ENCODE assay signal across 12 mouse cellular contexts in the genomic region with DNA sequence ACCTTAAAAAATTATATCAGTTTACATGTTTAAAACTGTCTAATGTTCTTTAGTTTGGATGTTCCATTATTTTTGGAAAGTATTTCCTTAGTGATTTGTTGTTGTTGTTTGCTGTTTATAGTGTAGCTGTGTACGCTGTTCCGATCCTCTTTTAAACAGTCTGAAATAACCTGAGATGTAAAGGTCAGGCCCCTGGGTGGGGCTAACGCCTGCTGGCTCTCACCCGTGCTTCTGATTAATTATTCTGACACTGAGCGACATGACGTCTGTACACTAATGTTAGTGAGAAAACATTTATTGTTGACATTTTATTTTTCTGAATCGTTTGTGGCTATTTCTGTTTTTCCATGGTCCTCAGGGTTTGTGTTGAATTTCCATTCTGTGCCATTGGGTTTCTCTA. TPM values are rescaled to one million over a fixed set of nuclear protein-coding genes. Genes with fewer than 3 reads are reported as not detected.
DNase-seq lines count a peak whose midpoint lies in the region; ATAC-seq and TF ChIP-seq lines count a peak whose summit lies in the region.
"Had no signal": no experiment of that assay in that cellular context is flagged by ENCODE, and none has a peak within 500 bp of the region (broad histone marks: within the 10 kb centered on the region; RNA-seq: fewer than 3 reads in every experiment).

No protein-coding gene starts in this region.

- dilution Hi-C loops in CH12.LX (cut with MboI; ENCODE audit: extremely low pct_ligation_motif_present, extremely low pct_unique_long_range_greater_than_20kb, low sequenced_read_pairs) = no loop called here

- in situ Hi-C loops in CH12.LX (cut with MboI; ENCODE audit: low pct_ligation_motif_present, low pct_unique_long_range_greater_than_20kb, low sequenced_read_pairs) = no loop called here

- peak overlapping the region; percentile 63 for H3K27ac ChIP-seq in forebrain, embryonic 13.5 days
- H3K27ac ChIP-seq in forebrain, embryonic 10.5 days = no peak overlapping the region
- no peak overlapping the region for H3K27ac ChIP-seq in CH12.LX (ENCODE audit: insufficient read depth, low read depth)
- H3K27ac ChIP-seq in forebrain, embryonic 15.5 days (replicated peaks) = peak overlapping the region; percentile 80
- peak overlapping the region; percentile 85 for H3K27ac ChIP-seq in midbrain, embryonic 13.5 days
- H3K27ac ChIP-seq in intestine, embryonic 15.5 days = no peak overlapping the region
- H3K27ac ChIP-seq: limb, embryonic 12.5 days had no signal

- ATAC-seq in forebrain, embryonic 13.5 days = no peak
- ATAC-seq in forebrain, embryonic 15.5 days (replicated peaks) = no peak
- ATAC-seq in midbrain, embryonic 13.5 days = no peak
- no peak for ATAC-seq in intestine, embryonic 15.5 days

- H3K4me3 ChIP-seq in forebrain, embryonic 13.5 days = no peak overlapping the region
- H3K4me3 ChIP-seq in forebrain, embryonic 10.5 days = no peak overlapping the region
- H3K4me3 ChIP-seq in CH12.LX (replicated peaks in 1 of 3; ENCODE audit: low read depth in 2 of 3, low read length in 2 of 3, poor library complexity in 1 of 3) = no peak overlapping the region
- H3K4me3 ChIP-seq in forebrain, embryonic 15.5 days = no peak overlapping the region
- H3K4me3 ChIP-seq in midbrain, embryonic 13.5 days (replicated peaks) = no peak overlapping the region
- H3K4me3 ChIP-seq in intestine, embryonic 15.5 days (replicated peaks) = no peak overlapping the region
- H3K4me3 ChIP-seq: limb, embryonic 12.5 days had no signal

- DNase-seq in forebrain, embryonic 10.5 days (ENCODE audit: extremely low spot score, low spot score) = no peak
- DNase-seq in CH12.LX (ENCODE audit: extremely low read depth) = no peak
- no peak for DNase-seq in cerebellum, adult 18-20 months
- no peak for DNase-seq in lung, adult 18-20 months
- DNase-seq: cerebellum, adult 9-11 months; lung, embryonic 14.5 days; thymus, postnatal 36 days had no signal

- no peaks in the 10 kb centered on the region for H3K36me3 ChIP-seq in forebrain, embryonic 13.5 days (ENCODE audit: poor library complexity, severe bottlenecking)
- H3K36me3 ChIP-seq in forebrain, embryonic 10.5 days (replicated peaks) = no peaks in the 10 kb centered on the region
- peaks cover 0 to 10% of the 10 kb centered on the region in 2 experiments for H3K36me3 ChIP-seq in CH12.LX (replicated peaks in 1 of 2; ENCODE audit: control insufficient read depth in 1 of 2, insufficient read depth in 1 of 2, low read length in 1 of 2)
- H3K36me3 ChIP-seq in forebrain, embryonic 15.5 days = no peaks in the 10 kb centered on the region
- no peaks in the 10 kb centered on the region for H3K36me3 ChIP-seq in midbrain, embryonic 13.5 days
- H3K36me3 ChIP-seq in intestine, embryonic 15.5 days = no peaks in the 10 kb centered on the region
- H3K36me3 ChIP-seq: limb, embryonic 12.5 days had no signal

- no peak for TF ChIP-seq POLR2A in CH12.LX (IDR thresholded peaks at IDR 0.05; ENCODE audit: low read depth, low read length)

- peaks cover 47% of the 10 kb centered on the region for H3K79me2 ChIP-seq in CH12.LX (replicated peaks; ENCODE audit: control insufficient read depth, extremely low read depth, insufficient read depth, poor library complexity, severe bottlenecking)

- TF ChIP-seq CTCF in CH12.LX (conservative IDR thresholded peaks at IDR 0.05 in 1 of 2, IDR thresholded peaks at IDR 0.05 in 1 of 2; ENCODE audit: low read depth in 2 of 2, low read length in 2 of 2) = no peak

- no peaks in the 10 kb centered on the region for H3K27me3 ChIP-seq in forebrain, embryonic 13.5 days
- no peaks in the 10 kb centered on the region for H3K27me3 ChIP-seq in forebrain, embryonic 10.5 days (ENCODE audit: poor library complexity, severe bottlenecking)
- H3K27me3 ChIP-seq in CH12.LX (replicated peaks) = no peaks in the 10 kb centered on the region
- H3K27me3 ChIP-seq in forebrain, embryonic 15.5 days = no peaks in the 10 kb centered on the region
- no peaks in the 10 kb centered on the region for H3K27me3 ChIP-seq in midbrain, embryonic 13.5 days
- no peaks in the 10 kb centered on the region for H3K27me3 ChIP-seq in intestine, embryonic 15.5 days (replicated peaks)
- H3K27me3 ChIP-seq: limb, embryonic 12.5 days had no signal

- H3K4me1 ChIP-seq in forebrain, embryonic 13.5 days = peaks cover 51% of the 10 kb centered on the region
- H3K4me1 ChIP-seq in forebrain, embryonic 10.5 days = peaks cover 53% of the 10 kb centered on the region
- H3K4me1 ChIP-seq in CH12.LX (ENCODE audit: control insufficient read depth in 1 of 2, insufficient read depth in 2 of 2) = peaks cover 6 to 53% of the 10 kb centered on the region in 2 experiments
- peaks cover 44% of the 10 kb centered on the region for H3K4me1 ChIP-seq in forebrain, embryonic 15.5 days
- H3K4me1 ChIP-seq in midbrain, embryonic 13.5 days (replicated peaks) = peaks cover 51% of the 10 kb centered on the region
- peaks cover 11% of the 10 kb centered on the region; the same call in 1 of the 2 replicates for H3K4me1 ChIP-seq in intestine, embryonic 15.5 days (replicated peaks)

- TF ChIP-seq EP300 in CH12.LX (IDR thresholded peaks at IDR 0.05; ENCODE audit: low read length) = no peak

- H3K9me3 ChIP-seq in forebrain, embryonic 13.5 days (replicated peaks) = no peaks in the 10 kb centered on the region
- no peaks in the 10 kb centered on the region for H3K9me3 ChIP-seq in forebrain, embryonic 10.5 days
- H3K9me3 ChIP-seq in CH12.LX (replicated peaks; ENCODE audit: low read length) = no peaks in the 10 kb centered on the region
- no peaks in the 10 kb centered on the region for H3K9me3 ChIP-seq in forebrain, embryonic 15.5 days
- H3K9me3 ChIP-seq in midbrain, embryonic 13.5 days = no peaks in the 10 kb centered on the region
- H3K9me3 ChIP-seq in intestine, embryonic 15.5 days = no peaks in the 10 kb centered on the region
- H3K9me3 ChIP-seq: limb, embryonic 12.5 days had no signal

- no peak overlapping the region for H3K9ac ChIP-seq in forebrain, embryonic 13.5 days
- H3K9ac ChIP-seq in CH12.LX (ENCODE audit: insufficient read depth, low read depth) = no peak overlapping the region
- H3K9ac ChIP-seq in forebrain, embryonic 15.5 days (replicated peaks) = no peak overlapping the region
- no peak overlapping the region; the same call in 1 of the 2 replicates for H3K9ac ChIP-seq in midbrain, embryonic 13.5 days (replicated peaks)
- no peak overlapping the region for H3K9ac ChIP-seq in intestine, embryonic 15.5 days
- H3K9ac ChIP-seq: limb, embryonic 12.5 days; lung, embryonic 14.5 days had no signal

- 20% methylated on average over 7 of the region's 7 CpGs for WGBS in forebrain, embryonic 13.5 days
- 63% methylated on average over 7 of the region's 7 CpGs for WGBS in forebrain, embryonic 10.5 days
- WGBS in forebrain, embryonic 15.5 days = 23% methylated on average over 7 of the region's 7 CpGs
- 30% methylated on average over 7 of the region's 7 CpGs for WGBS in midbrain, embryonic 13.5 days
- WGBS in intestine, embryonic 15.5 days = 65% methylated on average over 7 of the region's 7 CpGs

- TF ChIP-seq RAD21 in CH12.LX (IDR thresholded peaks at IDR 0.05; ENCODE audit: low read depth, low read length) = no peak

- H3K4me2 ChIP-seq in forebrain, embryonic 13.5 days = 0 out of 2 replicates have a peak overlapping the region, but pooled peaks have one; percentile 12
- peak overlapping the region; percentile 21; the same call in 1 of the 2 replicates for H3K4me2 ChIP-seq in CH12.LX (ENCODE audit: insufficient read depth, low read depth, poor library complexity, severe bottlenecking)
- peak overlapping the region; percentile 23 for H3K4me2 ChIP-seq in forebrain, embryonic 15.5 days (replicated peaks)
- H3K4me2 ChIP-seq in midbrain, embryonic 13.5 days (replicated peaks) = 0 out of 2 replicates have a peak overlapping the region, but pooled peaks have one; percentile 22
- no peak overlapping the region for H3K4me2 ChIP-seq in intestine, embryonic 15.5 days (replicated peaks)
- H3K4me2 ChIP-seq: limb, embryonic 12.5 days; lung, embryonic 14.5 days had no signal

TF ChIP-seq in CH12.LX, 34 proteins besides CTCF, POLR2A, EP300 and RAD21:
- TF ChIP-seq POLR2AphosphoS2 (IDR thresholded peaks at IDR 0.05; ENCODE audit: low read depth, low read length) (no peak), MYC (IDR thresholded peaks at IDR 0.05; ENCODE audit: low read depth, low read length) (no peak), SMC3 (IDR thresholded peaks at IDR 0.05; ENCODE audit: low read depth, low read length) (no peak), ZC3H11A (IDR thresholded peaks at IDR 0.05; ENCODE audit: low read depth, low read length) (no peak), MEF2A (IDR thresholded peaks at IDR 0.05; ENCODE audit: borderline replicate concordance, low read depth, low read length) (no peak), CHD1 (IDR thresholded peaks at IDR 0.05; ENCODE audit: low read depth, low read length) (no peak), CHD2 (IDR thresholded peaks at IDR 0.05; ENCODE audit: low read length) (no peak), ZKSCAN1 (IDR thresholded peaks at IDR 0.05; ENCODE audit: borderline replicate concordance, low read depth, low read length) (no peak), ELF1 (IDR thresholded peaks at IDR 0.05; ENCODE audit: low read depth, low read length) (no peak)
TF ChIP-seq in CH12.LX: peak in this region for 0.

RNA-seq across cellular contexts. Expression of a gene that starts 41.0 kb away (rescaled TPM):
- 47.3 and 56.6 TPM in 2 replicates for polyA plus RNA-seq in forebrain, embryonic 13.5 days (2015; fragmentation: Nextera tagmentation; extraction: Ambion mirVana)
- 44.2 and 46.7 TPM in 2 replicates for polyA plus RNA-seq in forebrain, embryonic 10.5 days (2016; fragmentation: Nextera tagmentation; extraction: Ambion mirVana)
- 20.4 and 35.4 TPM in 2 replicates for total RNA-seq in CH12.LX (2012; rRNA removed)
- total RNA-seq in CH12.LX (2014; rRNA removed) = 4.2 and 4.4 TPM in 2 replicates
- 29.7 and 44.8 TPM in 2 replicates for polyA plus RNA-seq in CH12.LX (2012; ENCODE audit: insufficient read length, low read depth)
- 45.6 and 46.9 TPM in 2 replicates for polyA plus RNA-seq in forebrain, embryonic 15.5 days (2015; fragmentation: Nextera tagmentation; extraction: Ambion mirVana)
- 48.5 and 49.9 TPM in 2 replicates for polyA plus RNA-seq in midbrain, embryonic 13.5 days (2015; fragmentation: Nextera tagmentation; extraction: Ambion mirVana)
- 24.1 and 25.4 TPM in 2 replicates for polyA plus RNA-seq in intestine, embryonic 15.5 days (2015; fragmentation: Nextera tagmentation; extraction: Ambion mirVana)

Comparison
In these comparisons a context has a peak if more than half of its experiments do, and no peak if none do; other contexts are left out.
1. H3K27ac ChIP-seq: peak in forebrain, embryonic 13.5 days (single experiment), forebrain, embryonic 15.5 days (single experiment) and midbrain, embryonic 13.5 days (single experiment); none in forebrain, embryonic 10.5 days (single experiment), CH12.LX (single experiment) and intestine, embryonic 15.5 days (single experiment).